Mouse (Mus musculus): ENCODE data around the gene Hoxa3. TPM values are rescaled to one million over a fixed set of nuclear protein-coding genes. Genes with fewer than 3 reads are reported as not detected.

Hoxa3 gene
- total and polyA plus RNA-seq, 3 experiments: 0.08 to 0.38 (median 0.34) TPM

GRCm38 (mm10) chr6:52159979-52160378, 53.2 kb downstream of the Hoxa3 start:
- peak overlapping the region; percentile 83 to 92 (median 88) for H3K4me3 ChIP-seq (replicated peaks in 1 of 3; ENCODE audit: low read depth in 2 of 3, low read length in 2 of 3, poor library complexity in 1 of 3)
- H3K9ac ChIP-seq (ENCODE audit: insufficient read depth, low read depth): peak overlapping the region; percentile 96
- H3K9me3 ChIP-seq (replicated peaks; ENCODE audit: low read length): no peaks in the 10 kb centered on the region
- peaks cover 2 to 17% of the 10 kb centered on the region in 2 experiments; a peak in 3 of 4 replicates for H3K4me1 ChIP-seq (ENCODE audit: control insufficient read depth in 1 of 2, insufficient read depth in 2 of 2)
- H3K79me2 ChIP-seq (replicated peaks; ENCODE audit: control insufficient read depth, extremely low read depth, insufficient read depth, poor library complexity, severe bottlenecking): peaks cover 7% of the 10 kb centered on the region; the same call in 1 of the 2 replicates
- dilution Hi-C loops (cut with MboI; ENCODE audit: extremely low pct_ligation_motif_present, extremely low pct_unique_long_range_greater_than_20kb, low sequenced_read_pairs): no loop called here
- peak; percentile 76 for DNase-seq (ENCODE audit: extremely low read depth)
- no peaks in the 10 kb centered on the region for H3K27me3 ChIP-seq (replicated peaks)
- TF ChIP-seq RCOR1 (conservative IDR thresholded peaks at IDR 0.05; ENCODE audit: low read depth, low read length) (no peak), MXI1 (IDR thresholded peaks at IDR 0.05; ENCODE audit: low read depth, low read length) (no peak), MEF2A (IDR thresholded peaks at IDR 0.05; ENCODE audit: borderline replicate concordance, low read depth, low read length) (no peak), CTCF (conservative IDR thresholded peaks at IDR 0.05 in 1 of 2, IDR thresholded peaks at IDR 0.05 in 1 of 2; ENCODE audit: low read depth in 2 of 2, low read length in 2 of 2) (no peak), RAD21 (IDR thresholded peaks at IDR 0.05; ENCODE audit: low read depth, low read length) (no peak), TCF12 (IDR thresholded peaks at IDR 0.05; ENCODE audit: low read depth, low read length) (peak; percentile 34; the same call in 1 of the 2 replicates), KAT2A (IDR thresholded peaks at IDR 0.05; ENCODE audit: insufficient replicate concordance, low read length) (no peak), TBP (conservative IDR thresholded peaks at IDR 0.05; ENCODE audit: low read depth, low read length) (0 out of 2 replicates have a peak, but pooled peaks have one; percentile 17), E2F4 (IDR thresholded peaks at IDR 0.05; ENCODE audit: insufficient replicate concordance, low read depth, low read length) (no peak), JUND (conservative IDR thresholded peaks at IDR 0.05; ENCODE audit: low read depth, low read length) (no peak), POLR2AphosphoS2 (IDR thresholded peaks at IDR 0.05; ENCODE audit: low read depth, low read length) (no peak), ETS1 (conservative IDR thresholded peaks at IDR 0.05; ENCODE audit: low read depth, low read length) (no peak), CHD2 (IDR thresholded peaks at IDR 0.05; ENCODE audit: low read length) (peak; percentile 72; the same call in 1 of the 2 replicates), MAFK (IDR thresholded peaks at IDR 0.05; ENCODE audit: insufficient replicate concordance, low read length) (no peak), NRF1 (IDR thresholded peaks at IDR 0.05; ENCODE audit: low read depth, low read length) (no peak), USF1 (IDR thresholded peaks at IDR 0.05; ENCODE audit: low read depth, low read length) (no peak), NELFE (IDR thresholded peaks at IDR 0.05; ENCODE audit: low read depth, low read length) (peak; percentile 43; the same call in 1 of the 2 replicates), ZKSCAN1 (IDR thresholded peaks at IDR 0.05; ENCODE audit: borderline replicate concordance, low read depth, low read length) (no peak), MAX (IDR thresholded peaks at IDR 0.05; ENCODE audit: low read length) (no peak), SIN3A (IDR thresholded peaks at IDR 0.05; ENCODE audit: low read length) (no peak), BHLHE40 (IDR thresholded peaks at IDR 0.05; ENCODE audit: low read depth, low read length) (no peak), ZC3H11A (IDR thresholded peaks at IDR 0.05; ENCODE audit: low read depth, low read length) (no peak), ZMIZ1 (IDR thresholded peaks at IDR 0.05; ENCODE audit: low read depth, low read length) (peak; percentile 36; the same call in 1 of the 2 replicates), ZNF384 (IDR thresholded peaks at IDR 0.05; ENCODE audit: low read depth, low read length) (no peak), MAZ (IDR thresholded peaks at IDR 0.05; ENCODE audit: low read depth, low read length) (peak; percentile 31; the same call in 1 of the 2 replicates), IRF4 (IDR thresholded peaks at IDR 0.05; ENCODE audit: low read depth, low read length) (peak; percentile 79), CHD1 (IDR thresholded peaks at IDR 0.05; ENCODE audit: low read depth, low read length) (no peak), SMC3 (IDR thresholded peaks at IDR 0.05; ENCODE audit: low read depth, low read length) (no peak), POLR2A (IDR thresholded peaks at IDR 0.05; ENCODE audit: low read depth, low read length) (peak; percentile 39; the same call in 1 of the 2 replicates), PAX5 (IDR thresholded peaks at IDR 0.05; ENCODE audit: low read length) (no peak), EP300 (IDR thresholded peaks at IDR 0.05; ENCODE audit: low read length) (peak; percentile 71), JUN (IDR thresholded peaks at IDR 0.05; ENCODE audit: insufficient read depth, low read depth, low read length) (no peak), UBTF (IDR thresholded peaks at IDR 0.05; ENCODE audit: low read depth, low read length) (no peak), HCFC1 (IDR thresholded peaks at IDR 0.05; ENCODE audit: low read depth, low read length) (no peak), MYC (IDR thresholded peaks at IDR 0.05; ENCODE audit: low read depth, low read length) (no peak), GABPA (IDR thresholded peaks at IDR 0.05; ENCODE audit: insufficient replicate concordance, low read depth, low read length) (no peak), ELF1 (IDR thresholded peaks at IDR 0.05; ENCODE audit: low read depth, low read length) (peak; percentile 72), USF2 (conservative IDR thresholded peaks at IDR 0.05; ENCODE audit: low read depth, low read length) (no peak)
- in situ Hi-C loops (cut with MboI; ENCODE audit: low pct_ligation_motif_present, low pct_unique_long_range_greater_than_20kb, low sequenced_read_pairs): no loop called here
- H3K36me3 ChIP-seq (replicated peaks in 1 of 2; ENCODE audit: control insufficient read depth in 1 of 2, insufficient read depth in 1 of 2, low read length in 1 of 2): peaks cover 6 to 37% of the 10 kb centered on the region in 2 experiments
- H3K27ac ChIP-seq (ENCODE audit: insufficient read depth, low read depth): peak overlapping the region; percentile 45
- peak overlapping the region; percentile 95 for H3K4me2 ChIP-seq (ENCODE audit: insufficient read depth, low read depth, poor library complexity, severe bottlenecking)

Data from CH12.LX (cell line).